Mouse (Mus musculus) brain, embryonic 14.5 days (tissue): Measurements from ENCODE around the gene AW822073.

ENCODE experiments used
- CTCF ChIP-seq: fragments of 200-500 bp; IDR thresholded peaks from 2 replicates; pipeline ENCODE4 v1.5.1; 2012; ENCODE audit warnings: inconsistent platforms, mild to moderate bottlenecking, moderate library complexity, borderline replicate concordance; ENCODE audit not compliant: insufficient read depth, insufficient read length; ENCODE audit errors: extremely low read depth
- POLR2A ChIP-seq: fragments of 200-500 bp; IDR thresholded peaks from 2 replicates; pipeline ENCODE4 v1.6.1; 2012; ENCODE audit warnings: mild to moderate bottlenecking, inconsistent platforms, borderline replicate concordance; ENCODE audit not compliant: poor library complexity, insufficient read depth, insufficient read length, severe bottlenecking; ENCODE audit errors: extremely low read depth

DNA sequence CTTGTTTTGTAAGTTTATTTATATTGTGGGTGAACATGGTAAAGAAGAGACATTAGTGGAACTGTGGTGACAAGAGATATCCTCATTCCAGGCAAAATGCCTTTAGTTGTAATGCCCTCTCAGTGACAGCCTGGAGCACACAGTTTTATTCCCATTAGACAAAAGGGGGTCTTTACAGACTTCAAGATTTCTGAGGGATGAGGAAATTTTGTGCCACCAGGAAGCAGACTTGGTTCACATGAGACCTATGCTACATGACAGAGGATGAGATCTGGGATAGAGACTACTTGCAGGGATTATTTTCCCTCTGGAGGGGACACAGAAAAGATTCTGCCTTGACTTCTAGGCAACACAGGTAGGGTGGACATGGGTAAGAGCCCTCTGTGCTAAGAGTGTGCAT lies 10.2 kb downstream of the AW822073 start:
- TF ChIP-seq CTCF: no peak
- TF ChIP-seq POLR2A: no peak
